Mouse (Mus musculus) liver, adult 2 months (tissue): ENCODE results near the gene Sap30bp.

Experiments
- CTCF ChIP-seq: fragments of 200-500 bp; IDR thresholded peaks from 2 replicates; pipeline ENCODE4 v1.5.1; 2011; ENCODE audit warnings: low read depth, low read length, control low read depth
- POLR2A ChIP-seq: fragments of 200-500 bp; IDR thresholded peaks from 2 replicates; pipeline ENCODE4 v1.6.1; 2011; ENCODE audit warnings: low read length, control low read depth; ENCODE audit not compliant: insufficient read depth; ENCODE audit errors: extremely low read depth

GRCm38 (mm10) chr11:115955195-115955858, 22.2 kb downstream of the Sap30bp start:
- no peak for TF ChIP-seq CTCF
- no peak for TF ChIP-seq POLR2A
